Mouse (Mus musculus) heart, embryonic 11.5 days (tissue): ENCODE results near the gene Cers6. TPM values are rescaled to one million over a fixed set of nuclear protein-coding genes. Genes with fewer than 3 reads are reported as not detected.
A peak's percentile ranks its signal among the peaks of the same experiment; 100 is the strongest.

Experiments used
- ATAC-seq: fragments of 200-750 bp; cut with Nextera tagmentation; replicated peaks from 2 replicates; pipeline ENCODE4 v1.8.0; 2017; ENCODE audit warnings: moderate library complexity; ENCODE audit not compliant: insufficient number of reproducible peaks, low FRiP score, low TSS enrichment
- H3K27ac ChIP-seq: fragments of 300-500 bp; sonication (generic); 2 replicates; pipeline ENCODE4 v1.5.1; 2014; ENCODE audit warnings: mild to moderate bottlenecking, low read depth, low read length
- H3K27me3 ChIP-seq: fragments of 300-500 bp; sonication (generic); 2 replicates; pipeline ENCODE4 v1.6.1; 2014; ENCODE audit warnings: mild to moderate bottlenecking, low read length, mixed read lengths; ENCODE audit not compliant: control insufficient read depth, insufficient read depth
- H3K36me3 ChIP-seq: fragments of 300-500 bp; sonication (generic); 2 replicates; pipeline ENCODE4 v1.6.1; 2014; ENCODE audit warnings: mild to moderate bottlenecking, low read length, moderate library complexity, mixed read lengths; ENCODE audit not compliant: control insufficient read depth, insufficient read depth
- H3K4me1 ChIP-seq: fragments of 300-500 bp; sonication (generic); 2 replicates; pipeline ENCODE4 v1.6.1; 2014; ENCODE audit warnings: low read length; ENCODE audit not compliant: control insufficient read depth, insufficient read depth
- H3K4me2 ChIP-seq: fragments of 300-500 bp; sonication (generic); 2 replicates; pipeline ENCODE4 v1.6.1; 2014; ENCODE audit warnings: mild to moderate bottlenecking, moderate library complexity
- H3K4me3 ChIP-seq: fragments of 300-500 bp; sonication (generic); 2 replicates; pipeline ENCODE4 v1.5.1; 2014; ENCODE audit warnings: low read depth, low read length
- H3K9ac ChIP-seq: fragments of 300-500 bp; sonication (generic); 2 replicates; pipeline ENCODE4 v1.6.1; 2014; ENCODE audit warnings: mild to moderate bottlenecking, low read depth, low read length, moderate library complexity
- H3K9me3 ChIP-seq: fragments of 300-500 bp; sonication (generic); replicated peaks from 2 replicates; pipeline ENCODE4 v1.6.1; 2016; ENCODE audit warnings: low read length; ENCODE audit not compliant: control insufficient read depth
- whole genome bisulfite sequencing: fragments of 180-500 bp; shearing (Covaris S2); extraction: QIAGEN DNeasy Blood & Tissue Kit; methylation state at CpG from one replicate; pipeline ENCODE4 v1.1.7; 2014; ENCODE audit not compliant: insufficient replicate concordance; 5-methylcytosine and 5-hydroxymethylcytosine counted together
- polyA plus RNA-seq: library from polyadenylated mRNA; unstranded; fragments of >200 nt; fragmentation: Nextera tagmentation; extraction: Ambion mirVana; gene quantifications from 2 replicates; pipeline ENCODE4 v1.2.1, GENCODE M21; 2014

Gene Cers6
- polyA plus RNA-seq, 1 experiment from 2014 or later = 31.6 TPM

DNA sequence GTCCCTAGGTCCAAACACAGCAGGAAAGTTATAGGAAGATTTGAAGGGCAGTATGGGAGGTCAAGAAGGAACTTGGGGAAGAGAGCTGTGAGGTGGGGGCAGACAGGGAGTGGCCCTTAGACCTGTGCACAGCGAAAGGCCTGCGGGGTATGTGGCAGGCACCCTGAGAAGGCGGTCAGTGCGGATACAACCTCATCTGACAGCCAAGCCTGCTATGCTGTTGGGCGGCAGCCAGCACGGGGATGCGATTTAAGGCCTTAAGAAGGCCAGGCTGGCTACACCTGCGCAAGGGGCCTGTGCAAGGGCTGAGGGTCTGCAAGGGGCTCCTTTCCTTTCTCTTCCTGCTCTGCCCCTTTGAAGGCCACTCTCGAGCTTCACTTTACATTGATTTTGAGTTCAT is 63.1 kb downstream of the Cers6 start:
- no peaks in the 10 kb centered on the region for H3K9me3 ChIP-seq
- H3K4me2 ChIP-seq = no peak overlapping the region
- no peaks in the 10 kb centered on the region for H3K36me3 ChIP-seq
- H3K27me3 ChIP-seq = no peaks in the 10 kb centered on the region
- H3K4me3 ChIP-seq = no peak overlapping the region
- no peak for ATAC-seq
- 87% methylated on average over 9 of the region's 9 CpGs for WGBS
- H3K27ac ChIP-seq = no peak overlapping the region
- H3K9ac ChIP-seq = no peak overlapping the region
- H3K4me1 ChIP-seq = 0 out of 2 replicates have a peak, but pooled peaks cover 2% of the 10 kb centered on the region

DNA sequence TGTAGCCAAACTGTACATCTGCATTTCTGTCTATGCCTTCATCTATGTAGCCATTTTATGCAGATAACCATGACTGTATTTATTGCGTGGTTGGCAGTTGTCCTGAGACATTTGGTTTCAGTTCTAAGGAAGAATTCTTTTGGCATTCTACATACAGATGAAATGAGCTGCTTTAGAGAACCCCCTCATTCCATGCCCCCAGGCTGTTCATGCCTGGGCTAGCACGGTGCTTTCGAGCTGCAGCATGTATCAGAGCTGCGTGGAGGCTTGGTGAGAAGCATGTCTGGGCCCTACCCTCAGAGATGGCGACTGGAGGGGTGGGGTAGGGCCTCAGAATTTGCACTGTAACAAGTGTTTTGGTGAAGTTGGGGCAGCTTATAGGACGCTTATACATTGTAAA is 64.3 kb downstream of the Cers6 start:
- WGBS = 85% methylated on average over 6 of the region's 6 CpGs
- no peak overlapping the region for H3K4me3 ChIP-seq
- H3K27ac ChIP-seq = no peak overlapping the region
- no peaks in the 10 kb centered on the region for H3K9me3 ChIP-seq
- no peaks in the 10 kb centered on the region for H3K36me3 ChIP-seq
- 0 out of 2 replicates have a peak, but pooled peaks cover 2% of the 10 kb centered on the region for H3K4me1 ChIP-seq
- H3K9ac ChIP-seq = no peak overlapping the region
- no peaks in the 10 kb centered on the region for H3K27me3 ChIP-seq
- no peak for ATAC-seq
- no peak overlapping the region for H3K4me2 ChIP-seq

DNA sequence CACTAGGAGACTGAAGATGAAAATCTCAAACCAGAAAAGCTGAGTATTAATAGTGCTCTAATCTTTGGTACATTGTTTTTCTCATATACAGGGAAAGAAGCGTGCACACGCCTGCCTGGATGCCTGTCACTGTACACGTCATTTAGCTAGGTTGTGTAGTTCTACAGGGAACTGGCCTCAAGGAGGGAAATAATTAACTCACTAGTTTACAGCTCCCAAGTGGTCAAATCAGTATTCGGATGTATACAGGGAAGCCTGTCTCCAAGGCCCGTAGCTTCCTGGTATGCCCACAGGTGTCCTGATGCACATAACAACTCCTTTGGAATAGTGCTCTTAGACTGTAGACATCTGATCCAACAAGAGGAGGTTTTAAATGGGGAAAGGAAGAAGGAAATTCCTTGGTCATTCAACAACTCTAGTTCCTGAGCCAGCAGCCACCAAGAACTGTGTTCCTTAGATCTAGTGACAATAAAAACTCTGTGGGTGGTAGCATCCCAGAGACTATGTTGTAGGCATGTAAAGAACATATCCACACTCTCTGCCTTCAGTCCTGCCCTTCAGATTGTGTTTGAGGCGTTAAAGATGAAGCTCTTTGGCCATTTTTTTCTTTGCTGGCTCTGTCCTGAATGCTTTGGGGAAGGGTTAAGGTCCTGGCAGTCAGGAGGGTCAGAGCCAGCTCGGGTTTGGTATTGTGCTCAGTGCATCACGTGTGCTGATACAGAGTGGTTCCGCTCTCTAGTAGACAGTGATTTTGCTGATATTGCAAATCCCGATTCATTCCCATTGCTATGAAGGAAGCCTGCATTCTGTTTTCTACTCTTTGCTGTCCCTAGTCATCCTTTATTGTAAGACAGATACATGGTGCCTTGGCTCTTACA is 65.9 kb downstream of the Cers6 start:
- ATAC-seq = no peak
- no peak overlapping the region for H3K4me3 ChIP-seq
- H3K9me3 ChIP-seq = no peaks in the 10 kb centered on the region
- WGBS = 86% methylated on average over 10 of the region's 10 CpGs
- H3K9ac ChIP-seq = no peak overlapping the region
- no peak overlapping the region for H3K27ac ChIP-seq
- no peaks in the 10 kb centered on the region for H3K36me3 ChIP-seq
- H3K27me3 ChIP-seq = no peaks in the 10 kb centered on the region
- 0 out of 2 replicates have a peak, but pooled peaks cover 2% of the 10 kb centered on the region for H3K4me1 ChIP-seq
- no peak overlapping the region for H3K4me2 ChIP-seq

DNA sequence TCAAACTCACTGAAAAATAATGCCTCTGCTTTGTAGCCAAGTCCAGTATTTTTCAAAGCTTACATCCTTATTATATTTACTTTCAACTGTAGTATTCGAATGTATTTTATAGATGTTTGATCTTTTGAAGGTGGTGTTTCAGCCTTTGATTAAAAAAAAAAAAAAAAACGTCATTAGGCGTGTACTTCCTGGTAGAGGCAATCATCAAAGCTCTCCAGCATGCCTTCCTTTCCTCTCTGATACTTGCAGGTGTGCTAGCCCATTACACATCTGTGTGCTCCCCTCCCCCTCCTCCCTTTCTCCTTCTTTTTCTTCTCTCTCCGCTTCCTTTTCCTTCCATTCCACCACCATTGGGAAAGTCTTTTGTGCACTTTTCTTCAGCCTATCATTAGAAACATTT is 71.0 kb downstream of the Cers6 start:
- WGBS = 72% methylated on average over 4 of the region's 4 CpGs
- no peaks in the 10 kb centered on the region for H3K36me3 ChIP-seq
- H3K4me2 ChIP-seq = no peak overlapping the region
- H3K27me3 ChIP-seq = no peaks in the 10 kb centered on the region
- peaks cover 13% of the 10 kb centered on the region for H3K4me1 ChIP-seq
- no peaks in the 10 kb centered on the region for H3K9me3 ChIP-seq
- H3K27ac ChIP-seq = no peak overlapping the region
- H3K4me3 ChIP-seq = no peak overlapping the region
- ATAC-seq = no peak
- H3K9ac ChIP-seq = no peak overlapping the region

DNA sequence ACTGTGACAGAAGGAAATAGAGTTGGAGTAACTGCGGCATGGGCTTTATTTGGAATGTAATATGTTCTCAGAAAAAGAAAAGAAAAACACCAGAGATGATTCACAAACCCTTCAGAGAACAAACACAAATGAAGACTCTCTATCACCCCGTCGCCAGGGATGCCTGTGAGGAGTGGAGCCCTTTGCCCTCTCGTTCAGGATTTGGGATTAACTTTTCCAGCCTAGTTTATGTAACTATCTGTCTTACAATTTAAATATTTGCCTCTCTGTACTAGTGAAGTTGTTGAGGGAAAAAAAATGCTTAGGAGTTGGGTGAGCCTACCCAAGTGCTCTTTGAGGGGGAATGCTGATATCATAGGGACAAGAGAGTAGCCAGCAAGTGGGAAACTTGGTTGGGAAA is 71.4 kb downstream of the Cers6 start:
- Histone ChIP-seq H3K4me2 (no peak overlapping the region), H3K27ac (no peak overlapping the region), H3K4me3 (no peak overlapping the region), H3K9ac (no peak overlapping the region), H3K36me3 (no peaks in the 10 kb centered on the region), H3K9me3 (no peaks in the 10 kb centered on the region), H3K27me3 (no peaks in the 10 kb centered on the region), H3K4me1 (peaks cover 13% of the 10 kb centered on the region)
- no peak for ATAC-seq
- WGBS = 68% methylated on average over 4 of the region's 4 CpGs

DNA sequence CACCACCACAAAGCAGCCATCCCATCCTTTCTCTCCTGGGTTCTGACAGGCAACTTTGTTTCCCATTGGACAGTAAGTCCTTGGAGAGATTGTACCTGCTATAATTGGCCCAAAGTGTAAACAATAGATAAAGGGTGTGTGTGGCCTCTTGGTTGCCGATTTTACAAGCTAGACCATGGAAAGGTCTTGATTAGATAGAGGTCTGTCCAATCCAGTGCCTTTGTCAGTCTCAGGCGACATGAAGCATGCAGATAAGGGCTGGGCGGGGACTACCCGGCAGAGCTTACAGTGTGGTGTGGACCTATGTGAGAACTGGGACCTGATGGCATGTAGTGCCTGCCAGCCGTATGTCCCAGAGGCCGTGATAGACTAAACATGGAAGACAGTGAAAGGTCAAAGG is 73.4 kb downstream of the Cers6 start:
- H3K9ac ChIP-seq = no peak overlapping the region
- peak overlapping the region; percentile 34 for H3K4me2 ChIP-seq
- WGBS = 9% methylated on average over 6 of the region's 6 CpGs
- H3K9me3 ChIP-seq = no peaks in the 10 kb centered on the region
- peaks cover 13% of the 10 kb centered on the region for H3K4me1 ChIP-seq
- peak overlapping the region; percentile 57 for H3K27ac ChIP-seq
- peak; percentile 93 for ATAC-seq
- no peaks in the 10 kb centered on the region for H3K36me3 ChIP-seq
- H3K4me3 ChIP-seq = no peak overlapping the region
- H3K27me3 ChIP-seq = no peaks in the 10 kb centered on the region

DNA sequence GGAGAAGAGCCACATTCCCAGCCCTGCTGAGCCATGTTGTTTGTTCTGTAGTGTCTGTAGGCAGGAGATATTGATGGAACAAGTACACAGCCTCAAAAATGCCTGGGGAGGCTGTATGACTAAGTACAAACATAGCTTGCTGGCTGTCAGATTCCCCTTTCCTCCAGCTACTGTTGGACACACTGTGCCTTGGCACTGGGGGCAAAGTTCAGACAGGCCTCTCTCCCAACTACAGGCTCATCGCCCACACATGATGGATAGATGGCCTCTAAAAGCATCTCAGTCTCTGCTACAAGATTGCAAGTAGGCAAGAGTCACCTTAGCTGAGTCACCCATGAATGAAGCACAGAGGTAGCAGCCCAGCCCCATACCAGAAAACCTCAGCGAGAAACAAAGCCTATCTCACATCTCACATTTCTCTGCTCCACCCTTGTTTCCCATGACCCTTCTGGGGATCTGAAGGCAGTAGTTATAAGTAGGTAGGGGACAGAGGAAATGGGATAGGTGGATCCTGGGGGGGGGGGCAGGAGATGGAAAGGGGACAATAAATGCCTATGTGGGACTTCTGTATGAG is 74.6 kb downstream of the Cers6 start:
- no peaks in the 10 kb centered on the region for H3K9me3 ChIP-seq
- H3K4me2 ChIP-seq = no peak overlapping the region

DNA sequence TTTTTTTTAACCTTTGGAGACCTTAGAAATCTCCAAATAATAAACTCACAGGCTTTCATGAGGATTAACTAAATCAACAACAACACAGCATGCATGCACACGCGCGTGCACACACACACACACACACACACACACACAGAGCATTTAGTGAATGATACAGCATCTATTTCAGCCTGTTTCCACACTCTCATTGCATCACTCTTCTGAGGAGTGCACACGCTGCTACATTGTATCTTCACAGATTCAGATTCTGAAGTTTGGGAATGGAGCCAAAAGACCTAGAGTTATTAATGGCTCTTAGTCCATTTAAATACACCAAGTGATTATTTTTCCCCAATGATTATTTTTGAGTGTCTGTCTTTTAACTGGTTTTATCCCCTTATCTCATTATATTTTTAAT is 75.5 kb downstream of the Cers6 start:
- Histone ChIP-seq H3K36me3 (no peaks in the 10 kb centered on the region), H3K27me3 (no peaks in the 10 kb centered on the region), H3K4me2 (no peak overlapping the region), H3K9ac (no peak overlapping the region), H3K4me3 (no peak overlapping the region), H3K27ac (no peak overlapping the region), H3K9me3 (no peaks in the 10 kb centered on the region), H3K4me1 (peaks cover 13% of the 10 kb centered on the region)
- no peak for ATAC-seq
- 81% methylated on average over 4 of the region's 4 CpGs for WGBS

More for the DNA sequence above, 74.6 kb downstream of the Cers6 start:
- no peak overlapping the region for H3K4me3 ChIP-seq
- H3K27me3 ChIP-seq = no peaks in the 10 kb centered on the region
- H3K36me3 ChIP-seq = no peaks in the 10 kb centered on the region
- no peak overlapping the region; the same call in 1 of the 2 replicates for H3K27ac ChIP-seq
- 60% methylated on average over 2 of the region's 2 CpGs for WGBS
- H3K9ac ChIP-seq = no peak overlapping the region
- ATAC-seq = no peak; the same call in 1 of the 2 replicates
- peaks cover 13% of the 10 kb centered on the region for H3K4me1 ChIP-seq
